Mouse (Mus musculus): ENCODE measurements around the gene Nudt3. TPM values are rescaled to one million over a fixed set of nuclear protein-coding genes. Genes with fewer than 3 reads are reported as not detected.
A peak's percentile ranks its signal among the peaks of the same experiment; 100 is the strongest.

Nudt3 gene
- 37.2 and 37.3 TPM in 2 replicates for polyA plus RNA-seq (2014; fragmentation: Nextera tagmentation; extraction: Ambion mirVana)

DNA sequence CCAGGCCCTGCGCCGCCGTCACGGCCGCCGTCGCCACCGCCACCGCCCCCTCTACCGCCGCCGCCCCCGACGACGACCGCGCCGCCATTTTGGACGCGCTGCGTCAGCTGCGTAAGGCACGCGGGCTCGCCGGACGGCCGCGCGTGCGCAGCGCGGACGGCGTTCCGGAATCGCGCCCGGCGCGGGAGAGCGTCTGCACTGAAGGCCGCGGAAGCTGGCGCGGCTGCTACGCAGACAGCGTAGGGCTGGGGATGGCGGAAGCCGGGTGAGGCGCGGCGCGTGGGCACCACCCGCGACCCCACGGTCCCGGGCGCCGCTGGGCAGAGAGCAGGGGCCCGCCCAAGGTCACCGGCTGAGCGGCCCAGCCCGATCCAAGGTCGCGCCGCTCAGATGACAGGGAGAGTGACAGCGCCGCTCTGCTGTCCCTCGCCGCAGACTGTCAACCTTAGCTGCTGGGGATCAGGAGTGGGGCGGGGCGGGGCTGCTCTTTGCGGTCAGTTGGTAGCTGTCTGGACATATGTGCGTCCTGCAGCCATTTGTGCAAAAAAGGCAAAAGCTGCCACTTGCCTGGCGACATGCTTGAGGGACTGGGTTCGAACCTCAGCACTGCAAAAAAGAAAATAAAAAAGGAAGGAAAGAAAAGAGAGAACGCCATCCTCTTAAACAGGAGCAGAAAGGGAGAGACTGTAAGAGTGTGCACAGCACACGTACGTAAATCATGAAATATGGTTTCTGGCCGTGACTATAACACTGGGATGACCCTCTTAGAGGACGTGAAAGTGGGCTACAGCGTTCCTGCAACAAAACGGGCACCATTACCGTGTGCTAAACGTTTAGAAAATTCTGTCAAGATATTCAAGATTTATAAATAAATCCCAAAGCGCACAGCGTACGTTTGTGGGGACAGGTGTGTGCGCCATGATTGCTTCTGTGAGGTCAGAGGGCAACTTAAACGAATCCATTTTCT lies at the start of gene Nudt3:
Gene Nudt3 (minus strand): TSS at position 136 of the 967 bp plus-strand sequence.
- peak within 1 kb of the TSS; percentile 92 for H3K27ac ChIP-seq (replicated peaks; ENCODE audit: low read depth, low read length)
- H3K4me2 ChIP-seq (ENCODE audit: low read depth, low read length): peak within 1 kb of the TSS; percentile 31
- no peaks in the 10 kb centered on the region for H3K36me3 ChIP-seq (replicated peaks; ENCODE audit: control insufficient read depth, insufficient read depth, low read depth, low read length)
- peak; percentile 95 for DNase-seq (ENCODE audit: low spot score)
- peak within 1 kb of the TSS; percentile 100 for H3K9ac ChIP-seq (replicated peaks; ENCODE audit: low read length)
- H3K27me3 ChIP-seq (ENCODE audit: control insufficient read depth, insufficient read depth, low read length): no peaks in the 10 kb centered on the region
- no peaks in the 10 kb centered on the region for H3K9me3 ChIP-seq (replicated peaks; ENCODE audit: control insufficient read depth, low read length)
- ATAC-seq (replicated peaks; ENCODE audit: insufficient number of reproducible peaks, low FRiP score, low TSS enrichment, low read depth): peak; percentile 88
- H3K4me3 ChIP-seq (ENCODE audit: low read depth, low read length): peak within 1 kb of the TSS; percentile 96
- no peaks in the 10 kb centered on the region; the same call in 1 of the 2 replicates for H3K4me1 ChIP-seq (ENCODE audit: control insufficient read depth, insufficient read depth, low read length)
- WGBS: 9% methylated on average over 78 of the region's 91 CpGs

DNA sequence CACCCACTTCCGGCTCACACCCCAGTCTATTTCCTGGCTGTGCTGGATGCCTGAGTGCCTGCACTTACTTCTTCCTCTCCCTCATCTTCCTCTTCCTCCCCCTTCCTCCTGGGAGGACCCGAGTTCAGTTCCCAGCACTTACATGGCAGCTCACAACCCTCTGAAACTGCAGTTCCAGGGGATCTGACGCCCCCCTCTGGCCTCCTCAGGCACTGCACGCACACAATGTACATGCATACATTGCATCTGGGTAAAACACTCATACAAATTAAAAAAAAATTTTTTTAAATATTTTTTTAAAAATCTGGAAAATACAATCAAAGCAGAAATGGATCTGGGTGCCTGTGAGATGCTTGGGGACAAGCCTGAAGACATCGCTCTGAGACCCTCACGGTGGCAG lies 48.4 kb upstream of the Nudt3 start:
- Histone ChIP-seq H3K4me2 (ENCODE audit: low read depth, low read length) (no peak overlapping the region), H3K4me1 (ENCODE audit: control insufficient read depth, insufficient read depth, low read length) (no peaks in the 10 kb centered on the region), H3K4me3 (ENCODE audit: low read depth, low read length) (no peak overlapping the region), H3K36me3 (replicated peaks; ENCODE audit: control insufficient read depth, insufficient read depth, low read depth, low read length) (no peaks in the 10 kb centered on the region), H3K27ac (replicated peaks; ENCODE audit: low read depth, low read length) (no peak overlapping the region), H3K9me3 (replicated peaks; ENCODE audit: control insufficient read depth, low read length) (no peaks in the 10 kb centered on the region), H3K9ac (replicated peaks; ENCODE audit: low read length) (no peak overlapping the region), H3K27me3 (ENCODE audit: control insufficient read depth, insufficient read depth, low read length) (no peaks in the 10 kb centered on the region)
- ATAC-seq (replicated peaks; ENCODE audit: insufficient number of reproducible peaks, low FRiP score, low TSS enrichment, low read depth) (no peak), DNase-seq (ENCODE audit: low spot score) (no peak)
- 77% methylated on average over 6 of the region's 6 CpGs for WGBS

DNA sequence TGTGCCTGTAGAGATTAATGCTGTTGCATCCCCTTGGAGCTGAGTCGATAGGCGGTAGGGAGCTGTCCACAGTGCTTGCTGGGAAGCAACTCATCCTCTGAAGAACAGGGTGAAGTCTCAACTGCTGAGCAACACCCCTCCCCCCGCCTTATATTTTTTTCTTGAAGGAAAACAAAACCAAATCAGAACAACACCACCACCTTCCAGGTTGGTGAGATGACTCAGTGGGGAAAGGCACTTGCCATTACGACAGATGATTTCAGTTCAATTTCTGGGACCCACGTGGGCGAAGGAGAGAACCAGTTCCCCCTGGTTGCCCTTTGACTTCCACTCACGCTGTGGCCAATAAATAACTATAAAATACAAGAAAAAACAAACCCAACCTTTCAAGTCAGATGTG lies 35.5 kb upstream of the Nudt3 start:
- no peak overlapping the region for H3K4me2 ChIP-seq (ENCODE audit: low read depth, low read length)
- no peak overlapping the region for H3K27ac ChIP-seq (replicated peaks; ENCODE audit: low read depth, low read length)
- WGBS: 82% methylated on average over 7 of the region's 7 CpGs
- no peak overlapping the region for H3K4me3 ChIP-seq (ENCODE audit: low read depth, low read length)
- H3K4me1 ChIP-seq (ENCODE audit: control insufficient read depth, insufficient read depth, low read length): peaks cover 9% of the 10 kb centered on the region
- H3K9me3 ChIP-seq (replicated peaks; ENCODE audit: control insufficient read depth, low read length): no peaks in the 10 kb centered on the region
- no peak overlapping the region for H3K9ac ChIP-seq (replicated peaks; ENCODE audit: low read length)
- no peaks in the 10 kb centered on the region for H3K36me3 ChIP-seq (replicated peaks; ENCODE audit: control insufficient read depth, insufficient read depth, low read depth, low read length)
- peaks cover 14% of the 10 kb centered on the region; the same call in 1 of the 2 replicates for H3K27me3 ChIP-seq (ENCODE audit: control insufficient read depth, insufficient read depth, low read length)
- DNase-seq (ENCODE audit: low spot score) (no peak), ATAC-seq (replicated peaks; ENCODE audit: insufficient number of reproducible peaks, low FRiP score, low TSS enrichment, low read depth) (no peak)

DNA sequence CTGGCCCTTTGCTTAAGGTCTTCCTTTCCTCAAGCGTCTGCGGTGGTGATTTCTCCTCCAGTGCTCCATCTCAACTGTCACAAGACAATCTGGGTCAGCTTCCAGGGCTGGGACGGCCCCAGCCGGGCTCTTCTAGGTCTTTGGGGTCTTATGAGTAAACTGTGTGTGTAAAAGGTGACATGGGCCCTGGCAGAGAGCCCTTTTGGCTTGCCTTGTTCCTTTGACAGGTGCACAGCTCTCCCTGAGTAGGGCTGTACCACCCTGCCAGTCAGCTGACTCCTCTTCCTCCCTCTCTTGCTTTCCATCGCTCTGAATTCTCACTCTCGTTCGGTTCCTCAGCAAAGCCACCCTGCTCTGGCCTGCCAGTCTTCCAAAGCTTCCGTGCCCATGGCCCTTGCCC lies 33.8 kb upstream of the Nudt3 start:
- Histone ChIP-seq H3K27me3 (ENCODE audit: control insufficient read depth, insufficient read depth, low read length) (peaks cover 14% of the 10 kb centered on the region; the same call in 1 of the 2 replicates), H3K9ac (replicated peaks; ENCODE audit: low read length) (no peak overlapping the region), H3K36me3 (replicated peaks; ENCODE audit: control insufficient read depth, insufficient read depth, low read depth, low read length) (no peaks in the 10 kb centered on the region), H3K27ac (replicated peaks; ENCODE audit: low read depth, low read length) (no peak overlapping the region), H3K4me1 (ENCODE audit: control insufficient read depth, insufficient read depth, low read length) (peaks cover 9% of the 10 kb centered on the region), H3K4me3 (ENCODE audit: low read depth, low read length) (no peak overlapping the region), H3K4me2 (ENCODE audit: low read depth, low read length) (no peak overlapping the region), H3K9me3 (replicated peaks; ENCODE audit: control insufficient read depth, low read length) (no peaks in the 10 kb centered on the region)
- WGBS: 76% methylated on average over 8 of the region's 8 CpGs
- DNase-seq (ENCODE audit: low spot score) (no peak), ATAC-seq (replicated peaks; ENCODE audit: insufficient number of reproducible peaks, low FRiP score, low TSS enrichment, low read depth) (no peak)

DNA sequence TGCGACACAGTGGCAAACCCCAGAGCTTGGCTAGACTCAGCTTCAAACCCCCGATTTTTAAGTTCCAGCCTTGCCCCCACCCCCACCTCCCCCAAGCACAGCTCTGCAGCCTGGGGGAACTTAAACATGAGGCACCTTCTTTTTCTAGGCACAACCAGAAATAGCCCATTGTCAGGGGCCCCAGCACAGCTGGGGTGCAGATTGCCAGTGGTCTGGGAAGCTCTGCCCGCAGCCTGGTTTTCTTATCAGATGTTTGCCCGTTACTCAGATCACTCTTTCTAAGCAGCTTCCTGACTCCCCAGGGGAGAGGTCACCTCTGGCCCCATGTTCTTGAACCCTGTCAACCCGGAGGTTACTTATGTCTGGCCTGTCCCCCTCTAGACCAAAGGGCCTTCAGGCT lies 33.1 kb upstream of the Nudt3 start:
- no peak for ATAC-seq (replicated peaks; ENCODE audit: insufficient number of reproducible peaks, low FRiP score, low TSS enrichment, low read depth)
- H3K27me3 ChIP-seq (ENCODE audit: control insufficient read depth, insufficient read depth, low read length): peaks cover 14% of the 10 kb centered on the region; the same call in 1 of the 2 replicates
- no peaks in the 10 kb centered on the region for H3K36me3 ChIP-seq (replicated peaks; ENCODE audit: control insufficient read depth, insufficient read depth, low read depth, low read length)
- no peak overlapping the region for H3K9ac ChIP-seq (replicated peaks; ENCODE audit: low read length)
- H3K4me1 ChIP-seq (ENCODE audit: control insufficient read depth, insufficient read depth, low read length): peaks cover 9% of the 10 kb centered on the region
- 0 out of 2 replicates have a peak overlapping the region, but pooled peaks have one; percentile 48 for H3K4me3 ChIP-seq (ENCODE audit: low read depth, low read length)
- no peaks in the 10 kb centered on the region for H3K9me3 ChIP-seq (replicated peaks; ENCODE audit: control insufficient read depth, low read length)
- WGBS: 9% methylated on average over 5 of the region's 5 CpGs
- H3K4me2 ChIP-seq (ENCODE audit: low read depth, low read length): peak overlapping the region; percentile 92
- DNase-seq (ENCODE audit: low spot score): no peak
- H3K27ac ChIP-seq (replicated peaks; ENCODE audit: low read depth, low read length): no peak overlapping the region

DNA sequence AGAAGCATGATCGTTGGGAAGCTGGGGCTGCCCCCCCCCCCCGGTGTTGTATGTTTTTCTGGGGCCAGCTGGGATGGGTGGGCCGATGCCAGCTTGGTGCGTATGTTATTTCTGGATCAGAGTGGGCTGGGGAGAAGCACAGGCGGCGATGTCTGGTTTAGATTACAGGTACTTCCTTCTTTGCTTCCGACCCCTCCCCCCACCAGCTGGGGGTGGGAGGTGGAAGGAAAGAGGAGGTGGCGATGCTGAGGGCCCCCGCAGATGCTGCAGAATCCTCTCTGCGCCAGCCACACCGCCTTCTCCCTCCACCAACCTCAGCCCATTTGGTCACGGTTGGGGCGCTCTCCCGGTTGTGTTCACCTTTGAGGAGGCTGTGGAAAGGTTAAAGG lies 32.7 kb upstream of the Nudt3 start:
- ATAC-seq (replicated peaks; ENCODE audit: insufficient number of reproducible peaks, low FRiP score, low TSS enrichment, low read depth) (peak; percentile 4; the same call in 1 of the 2 replicates), DNase-seq (ENCODE audit: low spot score) (peak; percentile 78)
- H3K9me3 ChIP-seq (replicated peaks; ENCODE audit: control insufficient read depth, low read length): no peaks in the 10 kb centered on the region
- WGBS: under 1% methylated on average over 13 of the region's 14 CpGs
- H3K27me3 ChIP-seq (ENCODE audit: control insufficient read depth, insufficient read depth, low read length): peaks cover 14% of the 10 kb centered on the region; the same call in 1 of the 2 replicates
- H3K36me3 ChIP-seq (replicated peaks; ENCODE audit: control insufficient read depth, insufficient read depth, low read depth, low read length): no peaks in the 10 kb centered on the region
- H3K4me1 ChIP-seq (ENCODE audit: control insufficient read depth, insufficient read depth, low read length): peaks cover 9% of the 10 kb centered on the region
- peak overlapping the region; percentile 48 for H3K4me3 ChIP-seq (ENCODE audit: low read depth, low read length)
- peak overlapping the region; percentile 92 for H3K4me2 ChIP-seq (ENCODE audit: low read depth, low read length)
- H3K27ac ChIP-seq (replicated peaks; ENCODE audit: low read depth, low read length): no peak overlapping the region
- H3K9ac ChIP-seq (replicated peaks; ENCODE audit: low read length): peak overlapping the region; percentile 25; the same call in 1 of the 2 replicates

DNA sequence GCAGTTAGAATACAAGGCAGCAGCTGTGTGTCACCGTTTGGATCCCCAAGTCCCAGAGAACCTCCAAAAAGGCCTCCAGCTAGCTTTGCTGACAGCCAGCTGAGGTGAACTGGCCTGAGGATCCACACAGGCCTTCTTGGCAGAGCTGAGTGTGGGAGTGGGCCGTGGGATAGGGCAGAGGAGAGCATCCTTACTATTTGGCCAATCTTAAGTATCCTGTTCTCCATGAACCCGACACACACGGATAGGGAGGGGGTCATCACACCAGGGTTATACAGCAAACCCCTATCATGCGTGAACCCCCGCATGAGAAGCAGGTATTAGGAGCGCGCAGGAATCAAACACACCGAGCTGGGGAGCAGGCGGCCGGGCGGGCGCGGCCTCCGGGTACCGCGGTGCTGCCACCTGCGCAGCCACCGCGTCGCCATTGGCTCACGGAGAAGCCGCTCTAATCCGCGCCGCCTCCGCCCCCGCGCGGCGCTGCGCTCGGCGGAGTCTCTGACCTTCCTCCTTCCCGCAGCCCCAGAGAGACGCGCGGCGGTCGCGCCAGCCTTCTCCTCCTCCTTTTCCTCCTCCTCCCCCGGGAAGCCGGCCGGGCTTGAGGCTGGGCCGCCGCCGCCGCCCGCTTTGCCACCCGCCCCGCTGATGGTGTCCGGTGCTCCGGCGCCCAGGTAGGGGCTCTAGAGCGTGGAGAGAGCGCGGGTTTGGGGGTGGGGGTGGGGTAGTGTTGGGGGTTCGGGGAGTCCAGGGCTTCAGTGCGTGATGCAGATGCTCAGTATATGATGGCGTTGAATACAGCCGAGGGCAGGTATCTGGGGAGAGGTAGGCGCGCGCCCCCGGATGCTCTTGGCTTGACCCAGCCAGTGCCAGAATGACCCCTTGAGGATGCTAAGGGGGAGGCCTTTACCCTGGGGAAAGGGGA lies 32.1 kb upstream of the Nudt3 start, which contains the start of gene Pacsin1:
Gene Pacsin1 (plus strand): TSS at position 421 of the 922 bp plus-strand sequence.
- peak; percentile 73 for DNase-seq (ENCODE audit: low spot score)

More for the DNA sequence above, 32.1 kb upstream of the Nudt3 start, which contains the start of gene Pacsin1:
- Histone ChIP-seq H3K4me2 (ENCODE audit: low read depth, low read length) (peak within 1 kb of the TSS; percentile 92), H3K4me3 (ENCODE audit: low read depth, low read length) (peak within 1 kb of the TSS; percentile 48), H3K4me1 (ENCODE audit: control insufficient read depth, insufficient read depth, low read length) (peaks cover 9% of the 10 kb centered on the region), H3K9me3 (replicated peaks; ENCODE audit: control insufficient read depth, low read length) (no peaks in the 10 kb centered on the region), H3K27me3 (ENCODE audit: control insufficient read depth, insufficient read depth, low read length) (peaks cover 14% of the 10 kb centered on the region; the same call in 1 of the 2 replicates), H3K9ac (replicated peaks; ENCODE audit: low read length) (peak within 1 kb of the TSS; percentile 52), H3K36me3 (replicated peaks; ENCODE audit: control insufficient read depth, insufficient read depth, low read depth, low read length) (no peaks in the 10 kb centered on the region), H3K27ac (replicated peaks; ENCODE audit: low read depth, low read length) (no peak within 1 kb of the TSS)
- peak; percentile 60 for ATAC-seq (replicated peaks; ENCODE audit: insufficient number of reproducible peaks, low FRiP score, low TSS enrichment, low read depth)
- under 1% methylated on average over 56 of the region's 65 CpGs for WGBS
